Mouse (Mus musculus) telencephalon, adult 2 months (tissue): ENCODE results near the gene Iqschfp.

Source experiments
- DNase-seq: peaks from one replicate; pipeline ENCODE4 v3.0.0-alpha.2; 2011; ENCODE audit warnings: low read depth, low spot score

Gene Iqschfp

DNA sequence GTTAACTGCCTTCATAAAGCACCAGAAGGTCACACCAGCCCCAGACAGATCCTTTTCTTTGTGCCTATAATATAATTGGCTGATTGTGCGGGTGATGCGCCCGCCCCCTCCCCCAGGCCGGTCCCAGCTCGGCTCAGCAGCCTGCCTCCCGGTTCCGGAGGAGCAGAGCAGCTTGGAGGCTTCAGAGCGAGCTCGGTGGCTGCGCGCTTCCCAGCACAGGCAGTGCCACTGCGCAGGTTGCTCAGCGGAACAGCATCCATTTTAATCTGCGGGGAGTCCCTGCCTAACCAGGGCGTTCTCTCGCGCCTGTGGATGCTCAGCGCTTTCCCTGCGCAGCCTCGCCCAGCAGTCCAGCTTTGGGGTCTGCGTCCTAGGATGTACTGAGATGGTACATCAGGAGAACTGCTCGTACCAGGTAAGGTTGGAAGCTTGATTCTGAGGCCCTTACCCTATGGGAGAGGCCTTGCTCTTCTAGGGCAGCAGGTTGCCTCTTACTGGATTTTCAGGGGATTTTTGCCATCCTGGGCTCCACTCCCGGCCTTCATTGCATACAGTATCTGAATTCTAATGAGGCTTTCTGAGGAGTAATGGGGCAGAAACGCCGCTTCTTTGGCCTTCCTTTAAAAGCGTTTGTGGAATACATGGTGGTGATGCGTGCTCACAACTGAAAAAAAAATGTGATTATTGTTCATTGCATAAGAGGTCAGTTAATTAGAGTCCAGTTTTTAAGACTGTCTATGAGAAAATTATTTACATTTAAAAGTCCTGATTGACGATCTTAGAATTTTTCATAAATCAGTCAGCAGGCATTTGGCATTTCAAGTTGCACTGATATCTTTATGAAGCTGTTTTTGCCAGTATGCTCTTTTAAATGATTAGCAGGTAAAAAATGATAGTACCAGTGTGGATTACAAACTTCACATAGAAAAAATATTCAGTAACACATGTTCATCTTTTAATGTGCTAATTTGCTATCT lies 680.5 kb downstream of the Iqschfp start:
- DNase-seq = peak; percentile 89

GRCm38 (mm10) chr3:68573226-68573624 lies 681.2 kb downstream of the Iqschfp start:
- DNase-seq = no peak

- no peak for DNase-seq
These were observed 682.1 kb downstream of the Iqschfp start for GRCm38 (mm10) chr3:68574097-68574496.

DNA sequence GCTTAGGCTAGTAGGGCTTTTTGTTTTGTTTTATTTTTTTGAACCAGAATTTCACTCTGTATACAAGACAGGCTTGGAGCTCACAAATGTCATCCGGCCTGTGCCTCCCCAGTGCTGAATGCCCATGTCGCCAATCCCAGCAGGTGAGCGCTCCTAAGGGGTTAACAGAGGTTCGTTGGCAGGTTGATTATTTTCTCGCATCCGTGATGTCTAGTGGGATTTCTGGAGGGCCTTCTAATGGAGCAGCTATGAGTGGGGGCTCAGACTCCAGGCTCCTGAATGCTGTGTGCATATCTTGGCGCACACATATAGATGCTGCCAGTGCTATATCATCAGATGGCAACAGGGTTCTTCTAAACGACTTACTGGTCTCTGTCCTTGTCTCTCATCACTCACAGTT lies 682.5 kb downstream of the Iqschfp start:
- DNase-seq = no peak

DNA sequence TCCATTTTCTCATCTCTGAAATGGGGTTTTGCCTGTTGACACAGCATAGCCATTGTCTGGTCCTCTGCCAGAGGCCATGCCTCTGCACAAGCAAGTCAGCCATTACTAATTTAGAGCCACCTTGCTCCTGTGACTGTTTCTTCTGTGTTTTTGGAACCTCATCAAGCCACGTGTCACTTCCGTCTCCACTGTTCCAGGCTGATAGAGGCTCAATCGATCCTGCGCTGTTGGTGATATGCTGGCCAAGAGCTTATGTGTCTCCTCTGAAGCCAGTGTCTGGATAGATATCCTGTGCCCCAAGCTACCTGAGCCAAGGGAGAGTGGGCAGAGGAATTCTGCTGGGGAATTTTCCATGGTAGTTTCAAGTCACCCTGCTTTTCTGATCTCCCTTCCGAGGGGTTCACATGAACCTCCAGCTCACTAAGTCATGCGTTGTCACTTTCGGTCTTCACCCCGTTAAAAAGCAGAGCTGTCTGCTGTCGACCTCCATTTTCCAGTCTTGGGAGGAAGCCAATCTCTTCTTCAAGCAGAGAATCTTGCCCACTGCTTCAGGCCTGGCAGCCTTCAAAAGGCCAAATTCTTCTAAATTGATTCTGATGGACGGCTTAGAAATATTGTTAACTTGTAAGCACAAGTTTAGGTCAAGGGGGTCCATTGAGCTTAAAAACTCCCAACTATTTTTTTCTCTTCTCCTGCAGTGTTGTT lies 683.8 kb downstream of the Iqschfp start:
- DNase-seq = no peak

DNA sequence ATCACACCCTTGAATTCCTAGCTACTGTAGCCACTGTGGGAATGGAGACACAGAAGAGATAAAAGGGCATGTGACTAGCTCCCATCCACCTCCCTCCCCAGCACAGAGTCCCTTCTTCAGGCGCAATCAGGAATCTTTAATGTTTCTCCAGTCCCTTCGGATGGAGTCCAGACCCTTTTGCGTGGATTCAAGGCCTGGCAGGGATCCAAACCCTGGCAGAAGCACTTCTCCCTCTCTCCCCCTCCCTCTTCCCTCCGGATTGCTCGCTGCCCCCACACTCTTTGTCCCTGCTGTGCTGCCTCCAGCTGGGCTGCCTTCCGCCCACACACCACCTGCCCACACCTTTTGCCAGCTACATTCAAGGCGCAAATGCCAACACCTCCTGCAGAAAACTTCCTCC lies 684.4 kb downstream of the Iqschfp start:
- peak; percentile 92 for DNase-seq

GRCm38 (mm10) chr3:68576948-68577347 lies 684.9 kb downstream of the Iqschfp start:
- no peak for DNase-seq

DNA sequence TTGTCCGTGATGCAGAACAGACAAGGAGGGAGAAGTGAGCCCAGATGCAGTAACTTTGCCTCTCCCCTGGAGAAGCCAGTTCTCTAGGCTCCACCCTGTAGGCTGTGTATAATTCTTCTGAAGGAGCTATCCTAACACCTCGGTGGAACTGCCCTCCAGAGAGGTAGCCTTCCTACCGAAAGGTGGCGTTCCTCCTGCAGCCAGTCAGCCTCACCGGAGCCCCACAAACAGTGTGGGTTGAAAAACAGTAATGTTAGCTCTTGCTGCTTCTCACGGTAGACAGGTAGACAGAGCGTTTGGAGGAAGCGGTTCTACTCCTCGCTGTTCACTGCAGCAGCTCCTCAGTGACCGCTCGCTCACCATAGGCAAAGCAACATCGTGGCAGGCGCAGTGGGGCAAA lies 689.6 kb downstream of the Iqschfp start:
- no peak for DNase-seq

- DNase-seq = no peak
These were observed 690.2 kb downstream of the Iqschfp start for GRCm38 (mm10) chr3:68582103-68582740.

DNA sequence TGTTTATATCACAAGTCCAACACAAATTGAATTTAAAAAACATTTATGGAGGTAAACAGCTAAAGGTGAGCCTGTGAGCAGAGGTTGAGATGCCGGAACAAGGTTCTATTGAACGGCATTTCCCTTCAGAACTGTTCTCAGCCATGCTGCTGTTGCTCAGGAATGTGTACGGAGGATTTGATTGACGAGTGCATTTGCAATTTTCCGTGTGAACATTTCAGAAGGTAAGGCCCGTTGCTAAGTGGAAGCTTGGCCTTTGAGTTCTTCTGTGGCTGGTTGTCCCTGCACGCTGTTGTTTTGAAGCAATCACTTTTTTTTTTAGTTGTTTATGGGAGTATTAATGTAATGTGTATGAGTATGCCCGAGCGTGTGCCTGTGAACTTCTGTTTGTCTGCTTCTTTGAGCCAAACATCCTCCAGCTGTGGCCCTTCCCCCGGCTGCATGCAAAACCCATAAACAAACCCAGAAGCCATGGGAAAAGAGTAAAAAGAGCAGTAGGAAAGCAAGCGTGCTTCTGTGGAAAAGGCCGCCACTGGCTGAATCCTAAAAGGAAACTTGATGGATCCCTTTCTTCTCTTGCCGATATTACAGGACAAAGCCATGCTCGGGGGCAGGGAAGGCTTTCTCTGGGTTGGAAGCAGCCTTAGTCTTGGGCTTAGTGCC lies 691.1 kb downstream of the Iqschfp start:
- DNase-seq = no peak

- DNase-seq = no peak
These were observed 691.9 kb downstream of the Iqschfp start for GRCm38 (mm10) chr3:68583771-68584511.

GRCm38 (mm10) chr3:68585213-68585612 lies 693.2 kb downstream of the Iqschfp start:
- DNase-seq = no peak

GRCm38 (mm10) chr3:68586646-68587064 lies 694.6 kb downstream of the Iqschfp start:
- no peak for DNase-seq

- DNase-seq = no peak
These were observed 695.7 kb downstream of the Iqschfp start for GRCm38 (mm10) chr3:68587567-68588245.

DNA sequence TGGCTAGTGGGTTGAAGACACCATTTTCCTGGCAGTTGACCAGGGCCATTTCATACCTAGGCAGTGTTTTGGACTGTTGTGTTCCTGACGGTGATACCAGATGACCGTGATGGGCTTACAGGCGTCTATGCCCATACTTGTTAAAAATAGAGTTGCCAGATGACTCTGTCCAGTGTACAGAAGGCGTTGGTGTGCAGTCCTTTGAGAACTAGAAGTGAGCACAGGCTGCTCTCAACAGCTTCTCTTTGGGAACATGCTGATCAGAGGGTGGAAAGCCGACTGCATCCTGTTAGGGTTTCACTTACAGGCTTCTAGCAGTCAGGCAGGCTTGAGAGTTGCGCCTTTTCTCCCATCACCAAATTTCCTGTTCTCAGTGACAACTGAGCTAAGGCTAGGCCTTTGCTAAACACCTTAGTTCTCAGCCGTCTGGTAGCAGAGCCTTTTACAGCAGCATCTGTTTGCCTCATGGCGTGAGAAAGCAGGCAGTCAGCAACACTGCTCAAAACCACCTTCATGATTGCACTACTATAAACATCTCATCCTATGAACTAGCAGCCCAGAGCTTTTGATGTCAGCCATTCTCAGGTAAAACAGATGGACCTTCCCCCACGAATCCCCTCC lies 697.3 kb downstream of the Iqschfp start:
- no peak for DNase-seq

- DNase-seq = no peak
These were observed 698.4 kb downstream of the Iqschfp start for GRCm38 (mm10) chr3:68590436-68590835.

DNA sequence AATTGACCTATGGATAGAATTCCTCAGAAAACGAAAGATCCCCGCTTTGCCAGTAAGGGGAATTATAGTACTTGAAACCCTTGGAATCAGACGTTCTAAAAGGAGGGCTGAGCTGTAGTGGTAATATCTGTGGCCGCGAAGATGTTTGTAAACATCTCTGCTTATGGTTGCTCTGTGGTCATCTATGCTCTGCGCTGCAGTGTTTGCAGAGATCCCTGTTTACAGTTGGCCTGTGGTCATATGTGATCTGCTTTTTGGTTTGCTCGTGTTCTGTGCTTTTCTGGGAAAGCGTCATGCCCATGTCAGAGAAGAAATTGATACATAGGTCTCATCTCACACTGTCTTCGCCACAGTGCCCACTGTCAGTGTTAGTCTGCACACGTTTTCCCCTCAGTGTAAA lies 700.5 kb downstream of the Iqschfp start:
- DNase-seq = no peak

DNA sequence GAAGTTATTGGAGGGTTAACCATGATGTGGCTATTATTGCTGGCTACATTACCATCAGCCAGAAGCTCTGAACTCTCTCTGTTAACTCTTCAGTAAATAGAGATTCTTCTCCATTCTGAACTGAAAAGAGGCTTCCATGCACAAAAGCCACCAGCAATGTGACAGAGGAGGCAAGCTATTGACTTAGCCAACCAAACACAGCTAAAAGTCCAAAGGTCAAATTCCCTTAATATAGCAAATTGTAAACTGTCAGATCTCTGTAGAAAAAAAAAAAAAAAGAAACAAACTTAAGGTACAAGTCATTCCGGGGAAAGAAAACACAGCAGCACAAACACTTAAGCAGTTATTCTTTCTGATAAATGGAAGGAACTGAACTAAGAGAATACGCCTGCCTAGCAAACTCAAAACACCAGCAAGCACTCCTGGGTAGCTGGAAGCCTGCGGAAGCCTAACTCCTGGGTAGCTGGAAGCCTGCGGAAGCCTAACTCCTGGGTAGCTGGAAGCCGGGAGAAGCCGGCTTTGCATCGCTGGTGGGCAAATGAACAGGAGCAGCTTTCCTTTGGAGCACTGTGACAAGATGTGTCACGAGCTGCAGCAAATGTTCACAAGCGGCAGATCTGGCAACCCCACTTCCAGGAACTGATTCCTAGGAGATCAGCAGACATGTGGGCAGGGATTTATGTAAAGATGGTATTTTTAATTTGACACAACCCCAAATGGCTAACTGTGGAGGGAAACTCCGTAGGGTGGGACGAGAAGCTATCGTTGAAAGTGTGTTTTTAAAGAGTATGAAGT lies 701.2 kb downstream of the Iqschfp start:
- DNase-seq = peak; percentile 79

DNA sequence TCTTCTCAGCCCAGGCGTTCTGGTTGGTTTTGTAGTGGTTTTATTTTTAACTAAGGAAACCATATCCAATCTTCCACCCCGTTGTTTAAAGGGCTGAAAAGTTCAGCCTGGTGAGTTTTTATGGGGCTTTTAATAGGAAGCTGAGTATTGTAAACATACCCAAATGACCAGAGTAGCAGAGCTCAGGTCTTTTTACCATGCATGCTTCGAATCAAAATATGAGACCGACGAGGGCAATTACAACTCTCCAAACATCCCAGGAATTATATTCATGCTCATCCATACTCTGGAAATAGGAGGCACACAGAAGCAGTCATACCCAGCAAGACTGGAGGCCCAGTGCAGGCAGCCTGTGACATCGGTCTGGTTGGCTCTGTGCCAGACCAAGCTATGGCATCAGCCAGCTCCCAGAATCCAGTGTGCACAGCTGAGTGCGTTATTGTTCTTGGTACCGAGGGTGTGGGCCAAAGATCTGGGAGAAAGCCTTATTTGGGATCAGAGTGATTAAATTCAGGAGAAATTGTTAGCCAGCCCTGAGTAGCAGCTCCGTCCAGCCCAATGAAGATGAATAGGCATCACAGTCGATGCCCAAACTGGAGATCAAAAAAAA lies 703.4 kb downstream of the Iqschfp start:
- DNase-seq = no peak
